Mouse (Mus musculus): ENCODE results near the gene Ehhadh.

- no peak for TF ChIP-seq CTCF (IDR thresholded peaks at IDR 0.05; ENCODE audit: extremely low read depth, insufficient read depth, low read length)
- no peak for TF ChIP-seq POLR2A (IDR thresholded peaks at IDR 0.05; ENCODE audit: extremely low read depth, insufficient read depth, low read length)
Measured at GRCm38 (mm10) chr16:21827581-21827980, 40.0 kb upstream of the Ehhadh start.

Data from cortical plate, adult 2 months (tissue).